Comparison of ENCODE assay signal across 38 mouse cellular contexts in genomic region chr9:32415952-32416351, GRCm38 (mm10). TPM values are rescaled to one million over a fixed set of nuclear protein-coding genes. Genes with fewer than 3 reads are reported as not detected.
"Had no signal": no experiment of that assay in that cellular context is flagged by ENCODE, and none has a peak within 500 bp of the region (broad histone marks: within the 10 kb centered on the region; RNA-seq: fewer than 3 reads in every experiment).

No protein-coding gene starts in this region.

- H3K27me3 ChIP-seq: embryonic facial prominence, embryonic 12.5 days; embryonic facial prominence, embryonic 15.5 days had no signal

- H3K4me1 ChIP-seq: forebrain, embryonic 13.5 days; forebrain, embryonic 15.5 days had no signal

- H3K27ac ChIP-seq: embryonic facial prominence, embryonic 10.5 days; embryonic facial prominence, embryonic 12.5 days; embryonic facial prominence, embryonic 13.5 days; embryonic facial prominence, embryonic 15.5 days; forebrain, embryonic 10.5 days; forebrain, embryonic 12.5 days; forebrain, embryonic 13.5 days; forebrain, embryonic 15.5 days; gastrocnemius, adult 2 months; heart, adult 2 months; heart, embryonic 10.5 days had no signal

- H3K36me3 ChIP-seq: embryonic facial prominence, embryonic 13.5 days; embryonic facial prominence, embryonic 15.5 days; forebrain, embryonic 10.5 days; forebrain, embryonic 12.5 days; forebrain, embryonic 15.5 days had no signal

- H3K9me3 ChIP-seq: embryonic facial prominence, embryonic 10.5 days; embryonic facial prominence, embryonic 12.5 days; embryonic facial prominence, embryonic 13.5 days; embryonic facial prominence, embryonic 15.5 days; forebrain, embryonic 10.5 days; forebrain, embryonic 12.5 days; forebrain, embryonic 13.5 days; forebrain, embryonic 15.5 days; heart, embryonic 10.5 days had no signal

- DNase-seq: cerebellum, adult 9-10 months; cerebellum, adult 9-11 months; cerebellum, postnatal 10 days; cerebellum, postnatal 14 days; cerebellum, postnatal 25 days; cerebellum, postnatal 36 days; embryo, embryonic 11 days; forebrain, postnatal 0 days; gastrocnemius, adult 2 months; gastrocnemius, postnatal 10 days; gastrocnemius, postnatal 25 days; gastrocnemius, postnatal 36 days; heart, adult 18-20 months; heart, adult 2 months had no signal

- H3K9ac ChIP-seq: embryonic facial prominence, embryonic 12.5 days; embryonic facial prominence, embryonic 13.5 days; embryonic facial prominence, embryonic 15.5 days; forebrain, embryonic 12.5 days; forebrain, embryonic 13.5 days; forebrain, embryonic 15.5 days; forebrain, postnatal 0 days had no signal

- H3K4me3 ChIP-seq: embryonic facial prominence, embryonic 10.5 days; embryonic facial prominence, embryonic 12.5 days; embryonic facial prominence, embryonic 13.5 days; embryonic facial prominence, embryonic 15.5 days; erythroblast, embryonic 14.5 days; forebrain, embryonic 10.5 days; forebrain, embryonic 12.5 days; forebrain, embryonic 13.5 days; forebrain, embryonic 15.5 days; gastrocnemius, adult 2 months; heart, adult 2 months; heart, embryonic 10.5 days had no signal

RNA-seq across cellular contexts. Expression of gene Kcnj1, which starts 43.7 kb away (rescaled TPM):
- total RNA-seq: common myeloid progenitor, adult 5-6 weeks; forebrain, postnatal 0 days; gastrocnemius, adult 18-20 months; gastrocnemius, adult 2 months; gastrocnemius, adult 8-10 months; gastrocnemius, postnatal 10 days; gastrocnemius, postnatal 25 days; gastrocnemius, postnatal 36 days; gastrocnemius, postnatal 4 days; granulocyte monocyte progenitor cell, adult 5-6 weeks; heart, adult 18-20 months; heart, adult 2 months; heart, adult 8-10 months had no signal
- polyA plus RNA-seq: cortical plate, adult 2 months; embryonic facial prominence, embryonic 10.5 days; embryonic facial prominence, embryonic 11.5 days; embryonic facial prominence, embryonic 12.5 days; embryonic facial prominence, embryonic 13.5 days; embryonic facial prominence, embryonic 14.5 days; erythroblast, embryonic 14.5 days; forebrain, embryonic 10.5 days; forebrain, embryonic 11.5 days; forebrain, embryonic 12.5 days; forebrain, embryonic 13.5 days; forebrain, embryonic 14.5 days; forebrain, embryonic 15.5 days; forebrain, embryonic 16.5 days; forebrain, postnatal 0 days; frontal cortex, adult 2 months; gonadal fat pad, adult 2 months; heart, adult 2 months; heart, embryonic 10.5 days had no signal
